Mouse (Mus musculus) heart, postnatal 0 days (tissue): ENCODE measurements around the gene Pappa2. TPM values are rescaled to one million over a fixed set of nuclear protein-coding genes. Genes with fewer than 3 reads are reported as not detected.
A peak's percentile ranks its signal among the peaks of the same experiment; 100 is the strongest.

ENCODE experiments used
- ATAC-seq: fragments of 200-750 bp; cut with Nextera tagmentation; 2 replicates; pipeline ENCODE4 v1.8.0; 2017; ENCODE audit warnings: low read depth, moderate number of reproducible peaks, moderate library complexity; ENCODE audit not compliant: insufficient read depth
- DNase-seq: peaks from one replicate; pipeline ENCODE4 v3.0.0-alpha.2; 2016; ENCODE audit warnings: low spot score
- H3K27ac ChIP-seq: fragments of 300-500 bp; sonication (generic); 2 replicates; pipeline ENCODE4 v1.5.1; 2014; ENCODE audit warnings: low read depth, mild to moderate bottlenecking
- H3K27me3 ChIP-seq: fragments of 300-500 bp; sonication (generic); 2 replicates; pipeline ENCODE4 v1.6.1; 2014; ENCODE audit warnings: low read length, mixed read lengths; ENCODE audit not compliant: control insufficient read depth, insufficient read depth
- H3K36me3 ChIP-seq: fragments of 300-500 bp; sonication (generic); replicated peaks from 2 replicates; pipeline ENCODE4 v1.6.1; 2014; ENCODE audit warnings: low read length, mixed read lengths; ENCODE audit not compliant: control insufficient read depth, insufficient read depth
- H3K4me1 ChIP-seq: fragments of 300-500 bp; sonication (generic); 2 replicates; pipeline ENCODE4 v1.6.1; 2014; ENCODE audit warnings: antibody characterized with exemption; ENCODE audit not compliant: control insufficient read depth, insufficient read depth
- H3K4me2 ChIP-seq: fragments of 300-500 bp; sonication (generic); 2 replicates; pipeline ENCODE4 v1.6.1; 2014; ENCODE audit warnings: low read depth, mild to moderate bottlenecking, low read length, moderate library complexity
- H3K4me3 ChIP-seq: fragments of 300-500 bp; sonication (generic); 2 replicates; pipeline ENCODE4 v1.5.1; 2014; ENCODE audit warnings: low read depth, low read length
- H3K9ac ChIP-seq: fragments of 300-500 bp; sonication (generic); replicated peaks from 2 replicates; pipeline ENCODE4 v1.6.1; 2014; ENCODE audit warnings: low read depth, low read length, mixed read lengths
- H3K9me3 ChIP-seq: fragments of 300-500 bp; sonication (generic); replicated peaks from 2 replicates; pipeline ENCODE4 v1.6.1; 2016; ENCODE audit warnings: low read length; ENCODE audit not compliant: control insufficient read depth
- CTCF ChIP-seq: IDR thresholded peaks from 2 replicates; pipeline ENCODE4 v1.5.1; 2016; ENCODE audit warnings: antibody characterized with exemption, control low read depth, low read depth
- EP300 ChIP-seq: IDR thresholded peaks from 2 replicates; pipeline ENCODE4 v1.6.1; 2016; ENCODE audit warnings: antibody characterized with exemption, low read depth
- WGBS: fragments of 180-500 bp; shearing (Covaris S2); extraction: QIAGEN DNeasy Blood & Tissue Kit; methylation state at CpG from one replicate; pipeline ENCODE4 v1.1.7; 2014; 5-methylcytosine and 5-hydroxymethylcytosine counted together
- polyA plus RNA-seq: library from polyadenylated mRNA; unstranded; fragments of >200 nt; fragmentation: Nextera tagmentation; extraction: Ambion mirVana; gene quantifications from 2 replicates; pipeline ENCODE4 v1.2.1, GENCODE M21; 2015
- total RNA-seq: library from RNA; depleted of rRNA; stranded (reverse); fragments of >200 nt; gene quantifications from 2 replicates; pipeline ENCODE4 v1.2.3, GENCODE M21; 2014; ENCODE audit warnings: low replicate concordance

The Pappa2 gene
- total and polyA plus RNA-seq, 2 experiments from 2014 or later, result 0.08 to 0.16 TPM

DNA sequence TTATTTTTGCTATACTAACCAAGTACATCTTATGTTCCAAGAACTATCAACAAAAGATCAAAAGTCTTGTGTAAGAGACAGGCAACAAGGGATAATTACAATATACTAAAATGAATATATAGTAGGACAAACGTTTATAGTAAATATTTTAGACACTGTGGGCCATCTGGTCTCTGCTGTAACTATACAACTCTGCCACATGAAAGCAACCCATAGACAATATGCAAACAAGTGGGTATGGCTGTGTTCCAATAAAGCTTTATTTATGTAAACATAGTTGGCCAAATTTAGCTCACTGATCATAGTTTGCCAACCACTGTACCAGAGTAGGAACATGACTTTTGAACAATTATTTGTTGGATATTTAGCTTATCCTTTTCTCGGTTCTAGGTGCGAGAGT is 50.9 kb downstream of the Pappa2 start:
- H3K4me2 ChIP-seq, result no peak overlapping the region
- ATAC-seq, result no peak
- no peaks in the 10 kb centered on the region for H3K27me3 ChIP-seq
- TF ChIP-seq EP300, result no peak
- TF ChIP-seq CTCF, result no peak
- H3K4me3 ChIP-seq, result no peak overlapping the region
- no peak for DNase-seq
- H3K9ac ChIP-seq, result no peak overlapping the region
- no peaks in the 10 kb centered on the region for H3K4me1 ChIP-seq
- no peak overlapping the region for H3K27ac ChIP-seq
- H3K36me3 ChIP-seq, result no peaks in the 10 kb centered on the region
- no peaks in the 10 kb centered on the region for H3K9me3 ChIP-seq
- WGBS, result 69% methylated on average over 3 of the region's 3 CpGs

DNA sequence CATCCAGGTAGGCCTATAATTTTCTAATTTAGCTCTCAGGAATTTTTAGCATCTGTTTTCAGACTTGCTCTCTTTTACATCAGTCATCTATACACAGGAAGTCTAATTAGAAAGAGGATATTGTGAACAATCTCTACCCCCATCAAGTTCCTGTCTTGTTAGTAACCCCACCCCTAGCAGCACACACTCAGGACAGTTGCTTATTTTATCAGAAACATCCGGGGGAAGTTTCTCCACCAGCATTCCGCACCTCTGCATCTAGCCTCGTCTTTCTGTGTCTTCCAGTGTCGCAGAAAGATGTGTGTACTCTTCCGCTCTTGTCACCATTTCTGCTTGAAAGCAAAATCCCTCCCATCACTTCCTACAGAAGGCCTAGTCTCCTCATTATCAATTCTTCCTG is 59.8 kb downstream of the Pappa2 start:
- WGBS, result 53% methylated on average over 5 of the region's 5 CpGs
- ATAC-seq, result peak; percentile 47; the same call in 1 of the 2 replicates
- no peak overlapping the region for H3K4me2 ChIP-seq

DNA sequence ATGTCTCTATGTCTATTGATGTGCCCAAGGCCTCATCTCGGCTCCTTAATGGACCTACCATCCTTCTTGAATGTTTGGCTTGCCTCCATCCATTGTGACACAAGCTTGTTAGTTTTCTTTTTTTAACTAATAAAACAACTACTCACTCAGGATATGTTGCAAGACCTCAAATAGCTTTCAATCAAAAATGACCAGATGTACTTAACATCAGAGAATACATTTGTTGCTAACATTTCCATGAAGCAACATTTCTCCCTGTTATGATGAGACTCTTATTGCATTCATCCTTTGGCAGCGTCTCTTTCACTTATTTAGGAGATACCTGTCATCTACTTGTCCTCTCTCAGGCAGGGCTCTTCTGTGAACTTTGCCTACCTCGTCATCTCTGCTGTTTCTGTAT is 61.4 kb downstream of the Pappa2 start:
- no peak for DNase-seq

More for the DNA sequence above, 59.8 kb downstream of the Pappa2 start:
- Histone ChIP-seq H3K36me3 (no peaks in the 10 kb centered on the region), H3K4me1 (no peaks in the 10 kb centered on the region), H3K4me3 (no peak overlapping the region), H3K9me3 (no peaks in the 10 kb centered on the region), H3K27ac (peak overlapping the region; percentile 53), H3K27me3 (no peaks in the 10 kb centered on the region), H3K9ac (no peak overlapping the region)
- TF ChIP-seq CTCF (no peak), EP300 (peak; percentile 64; the same call in 1 of the 2 replicates)
- no peak for DNase-seq

DNA sequence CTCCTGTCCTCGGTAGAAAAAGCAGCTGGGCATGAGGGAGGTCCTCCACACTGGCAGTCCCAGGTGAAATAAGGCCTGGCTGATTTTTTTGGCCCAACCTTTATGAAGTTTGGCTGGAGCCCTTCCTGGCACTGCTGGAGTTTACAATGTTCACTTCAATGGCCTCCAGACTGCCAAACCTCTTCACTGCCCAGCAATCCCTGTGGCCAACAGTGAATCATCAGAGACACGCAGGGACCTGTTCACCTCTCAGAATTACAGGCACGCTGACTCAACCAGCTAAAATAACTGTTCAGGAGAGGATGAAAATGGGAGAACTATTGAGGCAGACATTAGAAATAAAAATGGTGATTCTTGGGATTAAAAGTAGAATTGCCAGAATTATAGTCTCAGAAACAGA is 63.2 kb downstream of the Pappa2 start:
- ATAC-seq, result no peak
- Histone ChIP-seq H3K27ac (no peak overlapping the region), H3K9me3 (no peaks in the 10 kb centered on the region), H3K4me1 (no peaks in the 10 kb centered on the region), H3K9ac (no peak overlapping the region), H3K27me3 (no peaks in the 10 kb centered on the region), H3K4me3 (no peak overlapping the region), H3K36me3 (no peaks in the 10 kb centered on the region), H3K4me2 (no peak overlapping the region)
- no peak for DNase-seq
- 74% methylated on average over 3 of the region's 3 CpGs for WGBS
- no peak for TF ChIP-seq EP300
- no peak for TF ChIP-seq CTCF

More for the DNA sequence above, 61.4 kb downstream of the Pappa2 start:
- Histone ChIP-seq H3K27ac (peak overlapping the region; percentile 43), H3K9me3 (no peaks in the 10 kb centered on the region), H3K36me3 (no peaks in the 10 kb centered on the region), H3K9ac (no peak overlapping the region), H3K4me3 (no peak overlapping the region), H3K27me3 (no peaks in the 10 kb centered on the region), H3K4me2 (no peak overlapping the region), H3K4me1 (no peaks in the 10 kb centered on the region)
- no peak for ATAC-seq
- TF ChIP-seq CTCF (no peak), EP300 (no peak)
- WGBS, result 43% methylated on average over 3 of the region's 3 CpGs

DNA sequence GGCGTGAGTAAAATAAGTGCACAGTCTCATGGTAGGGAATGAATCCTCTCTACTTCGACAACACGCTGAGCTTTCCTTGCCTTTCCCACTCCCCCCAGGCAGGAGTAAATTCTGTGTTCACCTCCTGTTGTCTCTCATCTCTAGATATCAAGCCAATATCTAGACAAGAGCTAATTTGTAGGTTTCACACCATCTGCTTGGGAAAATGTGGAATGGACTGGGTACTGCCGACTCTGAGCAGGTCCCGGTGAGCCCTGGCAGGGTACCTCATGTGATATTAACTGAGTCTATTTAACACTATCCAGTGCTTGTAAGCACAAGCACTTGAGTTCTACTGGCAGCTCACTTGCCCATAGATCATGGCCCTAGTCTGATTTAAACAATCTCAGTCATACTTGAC is 64.7 kb downstream of the Pappa2 start:
- WGBS, result 86% methylated on average over 5 of the region's 5 CpGs
- no peaks in the 10 kb centered on the region for H3K27me3 ChIP-seq
- H3K36me3 ChIP-seq, result no peaks in the 10 kb centered on the region
- no peaks in the 10 kb centered on the region for H3K9me3 ChIP-seq
- no peak overlapping the region for H3K9ac ChIP-seq
- H3K4me2 ChIP-seq, result no peak overlapping the region
- H3K4me3 ChIP-seq, result no peak overlapping the region
- no peaks in the 10 kb centered on the region for H3K4me1 ChIP-seq
- ATAC-seq (no peak), DNase-seq (no peak)
- TF ChIP-seq CTCF (no peak), EP300 (no peak)
- no peak overlapping the region for H3K27ac ChIP-seq

DNA sequence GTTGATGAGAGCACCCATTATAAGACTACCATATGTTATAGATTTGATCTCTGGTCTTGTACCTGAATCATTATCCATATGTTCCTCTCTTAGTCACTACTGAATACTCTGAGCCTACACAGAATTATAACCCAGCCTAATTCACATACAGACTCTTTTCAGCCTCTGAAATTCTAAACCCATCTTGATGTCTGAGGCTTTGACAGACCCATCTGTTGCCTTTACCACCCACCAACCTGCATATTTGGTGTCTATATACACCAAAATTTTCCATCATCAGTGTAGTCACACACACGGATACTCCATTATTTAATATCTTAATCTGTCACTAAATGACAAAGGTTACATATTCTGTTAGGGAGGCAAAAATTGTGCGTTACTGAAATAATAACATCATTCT is 69.6 kb downstream of the Pappa2 start:
- Histone ChIP-seq H3K4me2 (no peak overlapping the region), H3K27me3 (no peaks in the 10 kb centered on the region), H3K9ac (no peak overlapping the region), H3K4me1 (no peaks in the 10 kb centered on the region), H3K9me3 (no peaks in the 10 kb centered on the region; the same call in 1 of the 2 replicates), H3K27ac (no peak overlapping the region), H3K36me3 (no peaks in the 10 kb centered on the region), H3K4me3 (no peak overlapping the region)
- 73% methylated on average over 2 of the region's 2 CpGs for WGBS
- no peak for ATAC-seq
- DNase-seq, result no peak
- TF ChIP-seq CTCF, result no peak
- TF ChIP-seq EP300, result no peak
